20 mouse cellular contexts compared by ENCODE assay signal in the genomic region with DNA sequence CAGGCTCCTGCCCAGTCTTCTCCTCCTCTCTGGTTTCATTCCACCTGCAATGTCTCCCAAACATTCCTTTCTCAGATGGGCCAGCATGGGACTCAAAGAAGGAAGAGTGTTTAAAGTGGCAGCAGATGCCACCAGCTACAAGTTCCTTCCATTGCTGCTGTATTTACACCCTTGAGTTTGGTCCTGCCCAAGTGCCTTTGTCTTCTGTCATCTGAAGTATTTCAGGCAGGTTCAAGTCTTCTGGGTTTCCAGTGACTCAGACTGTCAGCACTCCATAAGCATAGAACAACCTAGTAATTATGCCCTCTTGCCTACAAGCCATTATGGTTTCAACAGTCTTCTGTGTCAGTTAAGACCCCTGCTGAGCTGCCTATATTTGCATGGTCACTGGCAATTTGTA.
A peak's percentile ranks its signal among the peaks of the same experiment; 100 is the strongest.
DNase-seq lines count a peak whose midpoint lies in the region; ATAC-seq lines count a peak whose summit lies in the region.
"Had no signal": no experiment of that assay in that cellular context is flagged by ENCODE, and none has a peak within 500 bp of the region (broad histone marks: within the 10 kb centered on the region; RNA-seq: fewer than 3 reads in every experiment).

No protein-coding gene starts in this region.

- H3K4me3 ChIP-seq in heart, embryonic 10.5 days: no peak overlapping the region
- no peak overlapping the region for H3K4me3 ChIP-seq in hindbrain, embryonic 10.5 days
- H3K4me3 ChIP-seq in hindbrain, embryonic 16.5 days (ENCODE audit: low read length): no peak overlapping the region
- H3K4me3 ChIP-seq in embryonic facial prominence, embryonic 15.5 days (replicated peaks): no peak overlapping the region
- no peak overlapping the region for H3K4me3 ChIP-seq in midbrain, embryonic 12.5 days
- H3K4me3 ChIP-seq: forebrain, embryonic 15.5 days had no signal

- no peak overlapping the region for H3K9ac ChIP-seq in hindbrain, embryonic 16.5 days (ENCODE audit: low read depth, low read length)
- H3K9ac ChIP-seq in embryonic facial prominence, embryonic 15.5 days: no peak overlapping the region
- H3K9ac ChIP-seq in midbrain, embryonic 12.5 days (replicated peaks): no peak overlapping the region
- H3K9ac ChIP-seq: forebrain, embryonic 15.5 days; lung, embryonic 14.5 days had no signal

- no peak for DNase-seq in heart, embryonic 10.5 days (ENCODE audit: low spot score)
- DNase-seq in heart, postnatal 25 days (ENCODE audit: low spot score): no peak
- DNase-seq in hindbrain, embryonic 10.5 days (ENCODE audit: low spot score): no peak
- no peak for DNase-seq in lung, postnatal 36 days
- DNase-seq in lung, postnatal 25 days (ENCODE audit: low spot score): no peak
- DNase-seq: adrenal gland, postnatal 36 days; cerebellum, adult 11-12 months; cerebellum, postnatal 14 days; embryo, embryonic 11 days; gastrocnemius, postnatal 36 days; kidney, adult 11 months; lung, embryonic 14.5 days; right cerebral cortex, adult 18-20 months; thymus, postnatal 25 days had no signal

- no peaks in the 10 kb centered on the region for H3K36me3 ChIP-seq in heart, embryonic 10.5 days
- no peaks in the 10 kb centered on the region for H3K36me3 ChIP-seq in hindbrain, embryonic 10.5 days
- no peaks in the 10 kb centered on the region for H3K36me3 ChIP-seq in hindbrain, embryonic 16.5 days (ENCODE audit: control insufficient read depth, insufficient read depth, low read length)
- no peaks in the 10 kb centered on the region for H3K36me3 ChIP-seq in embryonic facial prominence, embryonic 15.5 days
- no peaks in the 10 kb centered on the region for H3K36me3 ChIP-seq in midbrain, embryonic 12.5 days
- H3K36me3 ChIP-seq: forebrain, embryonic 15.5 days had no signal

- peaks cover 6% of the 10 kb centered on the region; the same call in 1 of the 2 replicates for H3K4me1 ChIP-seq in heart, embryonic 10.5 days
- peaks cover 36% of the 10 kb centered on the region for H3K4me1 ChIP-seq in hindbrain, embryonic 10.5 days (replicated peaks)
- H3K4me1 ChIP-seq in hindbrain, embryonic 16.5 days (ENCODE audit: control insufficient read depth, insufficient read depth, low read depth, low read length): peaks cover 11% of the 10 kb centered on the region
- H3K4me1 ChIP-seq in embryonic facial prominence, embryonic 15.5 days: peaks cover 32% of the 10 kb centered on the region
- peaks cover 28% of the 10 kb centered on the region for H3K4me1 ChIP-seq in midbrain, embryonic 12.5 days

- no peaks in the 10 kb centered on the region for H3K9me3 ChIP-seq in heart, embryonic 10.5 days
- no peaks in the 10 kb centered on the region for H3K9me3 ChIP-seq in hindbrain, embryonic 10.5 days
- no peaks in the 10 kb centered on the region for H3K9me3 ChIP-seq in hindbrain, embryonic 16.5 days (ENCODE audit: control insufficient read depth, low read length)
- no peaks in the 10 kb centered on the region for H3K9me3 ChIP-seq in embryonic facial prominence, embryonic 15.5 days (replicated peaks)
- H3K9me3 ChIP-seq in midbrain, embryonic 12.5 days: no peaks in the 10 kb centered on the region
- H3K9me3 ChIP-seq: forebrain, embryonic 15.5 days had no signal

- H3K27ac ChIP-seq in heart, embryonic 10.5 days: peak overlapping the region; percentile 19; the same call in 1 of the 2 replicates
- peak overlapping the region; percentile 75 for H3K27ac ChIP-seq in hindbrain, embryonic 10.5 days
- no peak overlapping the region for H3K27ac ChIP-seq in hindbrain, embryonic 16.5 days (ENCODE audit: low read depth, low read length)
- H3K27ac ChIP-seq in embryonic facial prominence, embryonic 15.5 days (replicated peaks): peak overlapping the region; percentile 85
- peak overlapping the region; percentile 67 for H3K27ac ChIP-seq in midbrain, embryonic 12.5 days (replicated peaks)
- H3K27ac ChIP-seq: forebrain, embryonic 15.5 days; macrophage had no signal

- H3K4me2 ChIP-seq in hindbrain, embryonic 16.5 days (ENCODE audit: low read length): no peak overlapping the region
- no peak overlapping the region for H3K4me2 ChIP-seq in embryonic facial prominence, embryonic 15.5 days (replicated peaks)
- H3K4me2 ChIP-seq in midbrain, embryonic 12.5 days (replicated peaks): peak overlapping the region; percentile 41
- H3K4me2 ChIP-seq: forebrain, embryonic 15.5 days; liver, embryonic 11.5 days; lung, embryonic 14.5 days had no signal

- intact Hi-C loops in heart, postnatal 25 days (cut with DNase I): no loop called here

- no peak for ATAC-seq in hindbrain, embryonic 16.5 days
- no peak for ATAC-seq in embryonic facial prominence, embryonic 15.5 days (ENCODE audit: insufficient number of reproducible peaks, low FRiP score, low TSS enrichment, low read depth)
- ATAC-seq in midbrain, embryonic 12.5 days (ENCODE audit: low FRiP score, low read depth): no peak
- ATAC-seq: forebrain, embryonic 15.5 days had no signal

- H3K27me3 ChIP-seq in heart, embryonic 10.5 days (ENCODE audit: insufficient read depth, poor library complexity, severe bottlenecking): no peaks in the 10 kb centered on the region
- H3K27me3 ChIP-seq in hindbrain, embryonic 10.5 days (ENCODE audit: insufficient read depth, poor library complexity, severe bottlenecking): no peaks in the 10 kb centered on the region
- H3K27me3 ChIP-seq in hindbrain, embryonic 16.5 days (replicated peaks; ENCODE audit: control insufficient read depth, insufficient read depth, low read length): no peaks in the 10 kb centered on the region
- no peaks in the 10 kb centered on the region for H3K27me3 ChIP-seq in embryonic facial prominence, embryonic 15.5 days
- H3K27me3 ChIP-seq in midbrain, embryonic 12.5 days: peaks cover 35% of the 10 kb centered on the region
- H3K27me3 ChIP-seq: forebrain, embryonic 15.5 days had no signal
